Mouse (Mus musculus): Measurements from ENCODE around the gene Cym.
A peak's percentile ranks its signal among the peaks of the same experiment; 100 is the strongest.

The Cym gene

DNA sequence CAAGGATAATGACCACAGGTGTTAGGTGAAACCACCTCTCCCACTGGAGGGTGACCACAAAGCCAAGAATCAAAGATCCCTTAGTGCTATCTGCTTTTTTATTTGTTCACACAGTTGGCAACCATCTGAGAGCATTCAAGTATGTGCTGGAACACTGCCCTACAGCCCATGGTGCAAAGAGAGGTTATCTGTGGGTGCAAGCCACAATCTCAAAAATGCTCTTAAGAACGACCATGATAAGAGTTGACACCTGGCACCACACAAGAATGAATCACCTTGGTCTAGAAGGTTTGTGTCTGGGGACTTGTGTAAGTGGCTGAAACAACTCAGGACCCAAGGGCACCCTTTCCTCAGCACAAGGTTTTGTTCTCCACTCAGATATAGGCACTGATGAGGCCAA is 1.7 kb upstream of the Cym start:
- no peak for DNase-seq

DNA sequence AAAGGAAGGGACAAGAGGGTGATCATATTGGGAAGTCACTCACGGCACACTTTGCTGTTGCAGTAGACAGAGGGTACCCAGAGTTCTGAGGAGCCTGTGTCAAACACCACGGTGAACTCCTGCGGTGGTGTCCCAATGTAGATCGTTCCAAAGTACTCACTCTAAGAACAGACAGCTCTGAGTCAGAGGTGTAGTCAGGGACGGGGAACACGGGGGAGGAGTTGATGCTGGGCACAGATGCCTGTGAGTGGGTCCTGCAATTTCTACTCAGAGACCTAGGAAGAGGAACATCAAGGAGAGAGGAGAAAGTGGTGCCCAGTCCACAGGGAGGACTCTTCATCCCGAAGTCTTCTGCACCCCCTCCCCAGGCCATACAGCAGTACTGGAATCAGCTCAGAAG is 3.0 kb downstream of the Cym start:
- no peak for DNase-seq

DNA sequence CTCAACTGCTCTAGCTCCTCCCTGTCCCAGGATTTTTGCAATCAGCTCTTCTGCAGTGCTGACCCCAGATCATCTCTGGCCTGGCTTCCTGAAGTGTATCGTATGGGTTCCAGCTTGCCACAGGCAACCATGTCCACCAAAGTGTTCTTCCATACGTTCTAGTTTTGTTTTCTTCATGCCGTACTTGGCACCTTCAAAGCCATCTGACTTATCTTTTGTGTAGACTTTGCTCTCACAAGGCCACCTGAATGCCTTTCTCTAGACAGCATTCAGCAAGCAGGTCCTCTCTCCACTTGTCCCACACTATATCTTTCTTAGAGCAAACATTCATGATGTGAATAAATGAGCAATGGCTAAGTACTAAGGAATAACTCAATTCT is 4.4 kb downstream of the Cym start:
- DNase-seq = no peak

DNA sequence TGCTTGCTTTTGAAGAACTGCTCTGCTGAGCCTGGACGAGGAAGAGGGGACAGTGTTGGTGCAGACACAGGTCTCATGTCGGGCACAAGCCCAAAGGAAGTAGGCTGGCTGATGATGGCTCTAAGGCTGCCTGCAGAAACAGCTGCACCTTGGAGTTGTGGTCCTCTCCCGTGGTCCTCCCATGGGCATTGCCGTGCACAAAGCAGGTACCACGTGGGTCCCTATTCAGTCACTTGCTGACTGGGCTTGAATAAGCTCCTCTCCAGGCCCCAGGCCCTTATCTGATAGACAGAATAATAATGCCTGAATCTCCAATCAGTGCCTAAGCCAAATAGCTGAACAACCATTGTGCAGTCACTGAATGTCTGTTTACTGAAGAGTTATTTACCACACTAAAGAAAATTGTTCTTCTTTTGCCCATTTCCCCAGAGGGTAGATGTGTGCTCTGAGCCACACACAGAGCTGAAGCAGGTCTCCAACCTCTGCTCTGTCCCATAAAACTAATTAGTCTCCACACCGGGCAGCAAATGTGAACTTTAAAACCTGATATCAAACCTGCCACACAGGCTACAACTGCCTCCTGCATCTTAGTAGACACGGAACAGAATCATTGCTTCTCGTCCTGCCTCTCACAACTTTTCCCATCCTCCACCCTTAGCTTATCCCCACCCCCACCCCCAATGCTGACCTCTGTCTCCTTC is 5.0 kb downstream of the Cym start:
- DNase-seq = no peak

DNA sequence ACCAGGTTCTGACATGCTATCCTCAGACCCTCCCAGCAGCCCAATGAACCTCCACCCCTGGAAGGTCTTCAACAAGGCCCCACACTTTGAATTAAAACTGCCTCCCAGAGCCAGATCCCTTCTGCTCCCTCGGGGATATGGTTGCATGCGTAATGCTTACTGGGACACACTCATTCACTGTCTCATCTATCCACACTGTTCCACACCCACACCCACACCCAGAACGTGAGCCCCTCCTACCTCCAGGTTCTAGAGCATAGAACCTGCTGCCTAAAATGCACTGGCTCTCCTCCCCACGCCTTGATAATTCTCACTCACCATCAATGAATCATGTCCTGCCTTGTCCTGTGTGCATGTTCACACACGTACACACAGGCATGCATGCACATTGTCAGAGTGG is 6.9 kb downstream of the Cym start:
- no peak for DNase-seq

DNA sequence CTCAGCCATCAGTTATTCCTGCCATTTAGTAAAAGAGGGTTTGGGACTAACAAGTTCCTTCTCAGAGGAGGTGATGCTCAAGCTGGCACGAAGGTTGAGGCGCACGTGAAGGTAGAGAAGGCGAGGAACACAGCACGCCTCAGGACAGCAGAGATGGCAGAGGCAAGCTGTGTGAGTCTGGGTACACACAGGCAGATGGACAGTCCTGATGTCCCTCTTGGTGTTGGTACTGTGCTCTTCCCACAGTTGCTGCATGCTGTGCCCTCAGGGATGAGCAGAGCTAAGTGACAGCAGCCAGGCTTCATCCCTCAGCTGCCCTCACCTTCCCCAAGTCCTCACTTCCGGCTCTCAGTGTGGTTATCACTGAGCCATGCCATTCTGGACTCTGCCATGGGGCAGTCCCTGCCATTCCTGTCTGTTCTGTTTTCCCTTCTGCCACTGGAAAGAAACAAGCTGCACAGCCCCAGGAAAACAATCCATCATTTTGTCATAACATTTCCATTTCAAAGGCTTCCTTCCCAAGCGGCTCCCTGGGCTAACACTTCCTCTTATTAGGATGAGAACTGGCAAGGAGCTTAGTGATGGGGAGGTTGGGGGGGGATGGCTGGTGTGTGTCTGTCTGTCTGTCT is 13.8 kb downstream of the Cym start:
- DNase-seq = peak; percentile 8

DNA sequence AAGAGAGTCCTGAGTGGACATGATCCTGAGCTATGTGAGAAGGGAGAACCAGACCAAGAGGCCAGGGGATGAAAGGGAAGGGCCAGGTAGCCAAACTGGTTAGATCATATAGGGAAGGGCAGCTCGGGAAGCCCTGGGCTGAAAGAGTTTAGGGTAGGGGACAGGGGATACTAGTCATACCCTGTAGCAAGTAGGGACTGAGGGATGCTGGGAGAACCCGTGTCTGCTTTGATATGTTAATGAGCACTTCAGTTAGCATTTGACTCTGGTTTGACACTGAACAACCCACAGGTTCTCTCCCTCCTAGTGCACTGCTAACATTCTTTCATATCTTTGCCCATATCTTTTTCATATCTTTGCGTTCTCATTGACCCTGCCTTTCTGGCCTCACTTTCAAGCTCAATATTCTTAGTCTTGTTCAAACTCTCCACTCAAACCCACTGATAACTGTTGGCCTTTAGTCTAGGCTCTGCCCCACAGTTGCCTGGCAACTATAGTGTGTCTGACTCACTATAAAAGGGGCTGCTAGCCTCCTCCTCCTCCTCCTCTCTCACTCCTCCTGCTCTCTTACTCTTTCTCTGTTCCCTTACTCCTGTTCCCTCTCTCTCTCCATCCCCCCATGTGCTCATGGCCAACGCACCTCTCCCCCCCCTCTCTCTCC is 14.9 kb downstream of the Cym start:
- no peak for DNase-seq

DNA sequence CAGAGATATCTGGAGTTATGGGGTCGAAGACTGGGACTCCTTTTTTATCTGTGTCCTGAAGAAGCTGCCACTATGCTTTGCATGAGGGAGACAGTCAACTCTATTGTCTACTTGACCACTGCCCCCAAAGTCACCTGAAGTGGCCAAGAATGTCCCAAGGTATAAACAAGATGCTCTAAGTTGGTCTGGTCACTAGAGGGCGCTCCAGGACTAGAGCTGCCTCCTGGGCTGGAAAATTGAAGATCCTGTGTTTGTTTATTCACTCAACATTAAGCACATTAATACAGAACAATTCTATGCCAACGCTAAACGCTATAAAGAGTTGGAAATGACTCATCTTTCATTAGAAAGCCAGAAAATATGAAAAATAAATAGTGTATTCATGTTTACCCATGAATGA is 15.5 kb downstream of the Cym start:
- DNase-seq = peak; percentile 76

DNA sequence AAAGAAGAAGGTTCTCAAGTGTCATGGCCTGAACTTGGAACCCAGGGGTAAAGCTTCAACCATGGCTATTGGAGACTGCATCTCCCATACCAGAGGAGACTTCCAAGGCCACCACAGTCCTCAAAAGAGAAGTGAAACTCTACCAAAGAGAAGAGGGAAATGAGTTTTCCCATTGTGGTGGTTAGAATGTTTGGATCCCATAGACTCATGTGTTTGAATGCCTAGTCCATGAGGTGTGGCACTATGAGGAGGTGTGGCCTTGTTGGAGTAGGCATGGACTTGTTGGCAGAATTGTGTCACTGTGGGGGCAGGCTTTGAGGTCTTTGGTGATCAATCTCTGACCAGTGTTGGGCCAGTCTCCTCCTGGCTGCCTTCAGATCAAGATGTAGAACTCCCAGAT is 16.4 kb downstream of the Cym start:
- DNase-seq = no peak

DNA sequence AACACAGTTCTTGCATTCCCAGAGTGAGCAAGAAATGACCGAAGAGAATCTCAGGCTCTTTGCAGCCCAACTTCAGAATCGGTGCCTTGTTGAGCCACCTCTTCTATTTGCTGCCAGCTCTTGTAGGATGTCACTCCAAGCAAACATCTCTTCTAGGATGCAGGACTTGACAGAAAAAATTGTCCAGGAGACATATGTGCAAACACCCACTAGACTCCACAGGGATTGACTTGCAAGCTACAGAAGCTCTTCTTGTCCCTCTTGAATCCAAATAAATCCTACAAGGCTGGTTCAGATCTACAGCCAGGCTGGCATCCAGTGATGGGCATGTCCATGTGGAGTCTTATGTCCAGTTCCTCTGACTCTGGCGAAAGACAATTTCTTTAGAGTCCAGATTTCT is 17.1 kb downstream of the Cym start:
- no peak for DNase-seq

DNA sequence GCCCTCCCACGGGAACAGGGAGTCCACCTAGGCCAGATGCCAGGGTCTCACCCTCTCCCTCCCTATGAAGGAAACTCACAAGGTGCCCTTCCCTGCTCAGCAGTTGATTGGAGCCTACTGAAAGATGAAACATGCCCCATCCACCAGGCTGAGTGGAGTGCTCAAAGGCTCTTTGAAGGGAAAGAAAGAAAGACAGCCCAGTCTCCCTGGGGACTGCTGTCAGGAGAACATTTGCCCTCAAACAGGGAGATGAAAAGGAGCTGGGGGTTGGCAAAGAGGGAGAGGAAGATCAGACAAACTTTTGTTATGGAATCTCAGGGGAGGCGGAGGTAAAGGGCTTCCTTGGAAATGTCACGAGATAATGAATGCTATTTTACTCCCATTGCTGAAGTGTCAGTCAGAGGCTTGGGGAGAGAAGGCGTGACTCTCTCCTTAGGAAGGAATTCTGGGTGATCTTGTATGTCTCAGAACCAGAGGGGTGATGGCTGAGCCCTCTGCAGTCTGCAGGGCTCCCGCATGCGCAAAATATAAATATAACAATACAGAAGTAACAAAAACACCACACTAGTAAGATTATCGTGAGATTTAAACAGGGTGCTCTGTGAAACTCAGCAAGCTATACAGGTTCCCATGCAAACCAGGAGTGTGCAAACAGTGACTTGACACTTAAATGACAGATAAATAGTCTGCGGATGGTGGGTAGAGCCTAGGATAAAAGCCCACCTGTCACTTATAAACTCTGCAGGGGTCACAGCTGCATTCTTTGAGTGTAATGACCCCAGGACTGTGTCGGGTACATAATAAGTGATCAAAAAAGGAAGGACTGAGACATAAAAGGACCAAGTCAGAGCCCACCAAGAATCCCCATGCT is 20.0 kb downstream of the Cym start:
- DNase-seq = no peak

DNA sequence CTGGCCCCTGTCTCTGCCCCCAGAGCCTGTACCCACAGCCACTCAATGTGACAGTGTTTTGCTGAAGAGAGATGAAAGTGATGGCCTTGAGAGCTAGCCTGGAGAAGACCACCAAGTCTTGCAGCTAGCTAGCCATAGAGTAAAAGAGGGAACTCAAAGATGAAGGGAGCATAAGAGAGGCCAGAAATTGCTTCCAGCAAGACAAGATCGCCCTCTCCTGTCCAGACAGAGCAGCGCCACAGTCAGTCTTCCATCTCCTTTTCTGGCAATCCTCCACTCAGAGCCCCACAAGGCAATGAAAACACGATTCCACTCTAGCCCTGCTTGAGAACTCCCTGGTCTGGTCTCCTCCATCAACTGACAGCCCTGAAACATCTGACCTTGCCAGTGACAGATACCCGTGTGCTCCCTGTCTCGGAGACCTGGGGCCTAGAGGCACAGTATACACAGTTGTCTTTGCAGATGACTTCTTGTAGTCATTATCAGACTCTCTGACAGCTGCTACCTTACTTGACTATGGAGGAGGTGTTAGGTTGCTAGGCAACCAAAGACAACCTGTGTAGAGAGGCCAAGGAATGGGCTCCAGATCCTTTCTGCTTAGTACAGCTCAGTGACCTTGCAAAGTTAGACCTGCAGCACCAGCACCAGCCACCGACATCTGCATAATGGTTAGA is 33.2 kb downstream of the Cym start:
- peak; percentile 15 for DNase-seq

DNA sequence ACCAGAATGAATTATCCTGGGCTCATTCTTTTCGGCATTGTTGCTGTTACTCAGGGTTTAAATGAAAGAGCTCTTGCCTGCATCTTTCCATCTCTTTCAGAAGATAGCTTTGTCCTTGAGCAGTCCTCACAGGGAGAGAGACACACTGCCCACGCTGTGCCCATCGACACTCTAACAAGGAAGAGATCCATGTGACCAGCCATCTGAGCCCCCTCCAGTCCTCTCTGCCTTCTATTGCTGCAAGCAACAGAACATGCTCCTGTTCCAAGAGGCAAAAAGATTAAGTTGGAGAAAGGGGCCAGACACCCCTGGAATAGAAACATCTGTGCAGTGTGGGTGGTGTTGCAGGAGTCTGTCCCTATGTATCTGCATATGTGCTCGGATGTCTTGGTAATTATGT is 34.5 kb downstream of the Cym start:
- DNase-seq = no peak

DNA sequence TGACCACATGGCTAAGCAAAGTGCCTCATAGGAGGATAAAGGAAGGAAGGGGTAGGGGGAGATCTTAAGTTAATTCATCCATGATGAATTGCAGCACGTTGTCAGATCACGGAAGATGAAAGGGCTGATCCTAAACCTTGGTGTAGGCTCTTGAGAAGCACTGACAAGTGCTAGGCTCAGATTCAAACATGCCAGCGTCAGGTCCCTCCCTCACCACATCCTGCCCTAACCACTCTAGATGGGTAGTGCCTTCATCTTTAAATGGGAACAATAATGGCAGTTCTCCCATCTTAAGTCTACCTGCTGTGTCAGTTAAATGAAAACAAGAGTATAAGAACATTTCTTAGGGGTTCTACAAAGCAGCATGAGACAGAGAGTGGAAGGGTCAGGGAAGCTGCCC is 35.9 kb downstream of the Cym start:
- no peak for DNase-seq

DNA sequence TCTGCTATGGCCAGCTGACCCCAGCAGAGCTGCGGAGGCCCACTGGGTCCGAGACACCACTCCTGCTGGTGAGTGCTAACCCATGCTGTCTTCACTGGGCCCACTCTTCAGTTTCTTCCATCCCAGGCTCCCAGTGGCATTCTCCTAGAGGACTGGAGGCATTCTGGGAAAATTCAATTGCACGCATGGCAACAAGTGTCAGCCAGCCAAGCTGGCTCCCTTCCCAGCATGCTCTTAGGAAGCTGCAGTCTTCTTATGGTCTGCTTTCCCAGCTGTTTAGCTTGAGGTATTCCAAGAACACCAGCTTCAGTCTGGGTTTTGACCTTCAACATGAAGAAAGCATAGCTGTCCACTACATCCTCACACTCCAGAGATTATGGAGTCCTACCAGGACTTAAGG is 38.4 kb downstream of the Cym start:
- no peak for DNase-seq

DNA sequence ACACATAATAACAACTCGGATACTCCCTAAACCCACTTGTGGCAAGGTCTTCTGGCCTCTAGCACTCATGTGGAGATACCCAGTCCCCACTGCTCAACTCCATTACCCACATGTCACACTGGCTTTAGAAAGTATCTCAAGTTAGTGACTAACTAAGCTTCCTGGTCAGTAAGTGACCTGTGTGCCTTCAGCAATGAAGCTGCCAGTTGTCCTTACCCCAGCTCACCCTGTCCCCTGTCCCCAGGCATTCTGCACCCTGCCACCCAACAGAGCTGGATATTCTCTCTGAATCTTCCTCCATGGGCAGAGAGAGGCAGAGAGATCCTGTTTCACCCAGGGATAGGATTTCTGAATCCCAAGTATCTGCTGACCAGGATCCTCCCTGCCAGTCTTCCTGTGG is 38.8 kb downstream of the Cym start, which contains the start of gene Kcna10:
Gene Kcna10, plus strand, starts transcription at position 301 of the 400 bp plus-strand sequence.
- no peak for DNase-seq

DNA sequence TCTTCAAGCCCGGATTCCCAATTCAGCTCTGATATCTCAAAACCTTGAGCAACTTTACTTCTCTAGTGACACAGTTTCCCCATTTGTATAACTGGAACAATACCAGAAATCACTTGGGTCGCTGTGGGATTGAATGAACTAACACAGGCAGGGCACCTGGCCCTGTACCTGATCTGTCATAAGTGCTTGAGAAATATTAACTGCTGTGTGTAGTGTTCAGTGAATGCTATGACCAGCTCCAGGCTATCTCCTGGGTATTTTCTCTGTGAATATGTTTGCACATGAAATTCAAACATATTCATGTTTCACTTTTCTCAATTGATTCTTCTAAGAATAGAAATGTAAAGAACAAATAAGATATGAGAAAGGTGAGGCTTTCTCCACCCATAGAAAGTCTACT is 40.7 kb downstream of the Cym start:
- no peak for DNase-seq

DNA sequence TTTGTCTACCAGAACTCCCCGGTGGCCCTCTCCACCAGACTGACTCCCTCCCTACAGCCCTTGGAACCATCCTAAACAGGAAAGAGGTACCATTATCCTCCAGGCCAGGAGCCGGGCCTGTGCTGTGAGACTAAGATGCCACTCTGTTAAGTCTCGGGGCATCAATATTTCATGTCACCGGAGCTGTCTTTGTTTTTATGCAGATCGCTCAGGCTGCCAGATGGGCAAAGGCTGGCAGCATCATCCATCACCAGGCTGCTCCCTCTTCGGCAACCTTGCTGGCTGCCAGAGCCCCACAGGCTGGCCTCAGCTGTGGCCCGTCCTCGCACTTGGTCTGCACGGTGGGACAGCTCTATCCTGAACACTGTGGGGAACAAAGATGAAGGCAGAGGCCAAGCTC is 45.0 kb downstream of the Cym start:
- no peak for DNase-seq

DNA sequence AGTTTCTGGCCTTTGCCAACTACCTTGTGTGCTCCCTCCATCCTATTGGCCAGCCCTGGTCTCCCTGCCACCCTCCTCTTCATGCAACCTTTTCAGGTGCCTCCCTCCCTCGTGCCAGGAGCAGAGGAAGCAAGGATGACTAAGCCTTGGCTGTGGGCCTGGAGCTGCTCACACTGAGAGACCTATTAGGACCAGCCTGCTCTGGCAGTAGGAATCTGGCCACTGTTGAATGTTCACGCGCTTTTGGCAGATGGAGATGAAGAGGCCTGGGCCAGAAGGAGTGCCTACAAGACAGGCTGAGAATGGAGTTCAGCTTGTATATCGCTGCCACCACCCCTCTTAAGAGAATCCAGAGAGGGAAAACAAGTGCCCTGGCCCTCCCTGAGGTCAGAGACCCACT is 46.0 kb downstream of the Cym start:
- DNase-seq = no peak

DNA sequence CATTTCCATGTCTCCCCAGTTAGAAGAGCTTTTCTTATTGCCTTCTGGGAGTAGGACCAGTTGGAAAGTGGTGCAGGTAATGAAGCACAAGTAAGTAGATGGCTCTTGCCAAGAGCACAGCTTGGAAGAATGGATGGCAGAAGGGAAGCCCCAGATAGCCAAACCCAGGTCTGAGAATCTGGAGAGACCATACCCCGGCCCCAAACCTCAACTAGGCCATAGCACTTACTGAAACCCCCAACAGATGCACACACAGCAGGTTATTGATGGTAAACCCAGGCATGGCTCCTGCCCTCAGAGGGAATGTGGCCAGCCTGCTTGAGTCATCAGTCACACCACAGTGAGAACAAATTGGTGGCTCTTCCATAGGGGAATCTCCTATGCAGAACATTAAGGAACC is 49.0 kb downstream of the Cym start:
- no peak for DNase-seq

DNA sequence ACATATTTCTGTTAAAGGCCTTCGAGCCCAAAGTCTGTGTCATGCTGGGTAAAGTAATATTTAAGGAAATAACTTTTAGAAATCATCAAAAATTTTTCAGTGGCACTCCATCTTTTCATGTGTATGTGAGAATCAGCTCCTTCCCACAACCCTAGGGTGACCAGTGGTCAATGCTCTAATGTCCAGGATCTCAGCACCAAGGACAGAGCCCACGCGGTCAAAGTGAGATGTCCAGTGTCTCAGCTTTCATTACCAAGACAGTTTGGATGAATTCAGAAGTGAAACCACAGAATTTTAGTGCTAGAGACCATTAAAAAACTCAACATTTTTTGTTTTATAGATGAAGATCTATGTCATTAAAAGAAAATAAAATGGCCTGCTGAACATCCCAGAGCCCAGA is 49.6 kb downstream of the Cym start:
- DNase-seq = no peak

DNA sequence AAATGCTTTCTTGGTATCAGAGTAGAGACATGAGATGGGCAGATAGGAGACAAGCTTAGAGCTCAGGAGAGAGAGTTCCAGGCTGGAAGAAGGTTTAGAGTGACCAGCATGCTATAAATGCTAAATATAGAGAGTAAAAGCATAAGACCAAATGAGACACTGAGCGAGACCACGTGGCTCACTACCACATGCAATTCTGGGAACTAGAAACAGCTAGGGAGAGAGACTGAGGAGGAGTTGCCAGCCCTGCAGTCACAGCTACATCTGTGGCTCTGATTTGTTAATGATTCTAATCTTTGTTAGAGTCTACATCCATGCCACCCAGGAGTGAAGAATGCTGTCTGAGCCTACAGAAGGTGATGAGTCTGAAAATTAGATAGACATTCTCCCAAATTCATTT is 52.0 kb downstream of the Cym start:
- no peak for DNase-seq

DNA sequence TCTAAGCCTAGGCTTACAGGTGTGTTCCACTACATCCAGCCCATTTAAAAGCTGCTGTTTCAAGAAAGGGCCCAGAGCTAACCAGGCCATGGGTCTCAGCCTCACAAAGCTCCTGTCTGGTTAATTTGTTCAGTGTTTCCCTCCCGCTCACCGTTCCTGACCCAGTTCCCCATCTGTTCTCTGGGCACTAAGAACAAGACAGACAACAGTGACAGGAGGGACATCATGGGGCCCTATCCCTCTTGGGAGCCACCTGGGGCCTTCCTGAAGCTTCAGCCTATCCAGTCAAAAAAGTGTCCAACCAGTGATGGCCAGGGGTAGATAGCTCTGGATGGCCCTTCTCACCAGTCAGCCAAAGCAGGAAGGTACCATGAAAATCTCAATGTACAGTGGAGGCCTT is 58.8 kb downstream of the Cym start:
- no peak for DNase-seq

Data from kidney, postnatal 14 days (tissue).